Mouse (Mus musculus) induced T-regulatory cell, adult 2 months (primary cell): ENCODE results near the gene Hrg.
"Not testable (repeated sequence)": the region's sequence is repeated elsewhere in the genome, so short reads cannot be mapped to it uniquely, and the experiment has no call there.

Source experiments
- DNase-seq: peaks from one replicate; pipeline ENCODE4 v3.0.0-alpha.2; 2012; ENCODE audit warnings: low read depth

Gene Hrg

GRCm38 (mm10) chr16:22961073-22961472, 10.2 kb downstream of the Hrg start:
- DNase-seq: no peak

- no peak for DNase-seq
Observed at GRCm38 (mm10) chr16:22962256-22962655, 11.4 kb downstream of the Hrg start.

GRCm38 (mm10) chr16:22963293-22963692, 12.4 kb downstream of the Hrg start:
- no peak for DNase-seq

- no peak for DNase-seq
Observed at GRCm38 (mm10) chr16:22967383-22968030, 16.6 kb downstream of the Hrg start.

- DNase-seq: not testable (repeated sequence)
Observed at GRCm38 (mm10) chr16:22996951-22997350, 46.1 kb downstream of the Hrg start.
